Mouse (Mus musculus): ENCODE measurements at regions not wholly inside any gene's neighbourhood (a gene's known extent, or its start where the extent isn't known, plus 50 kb on each side); places are given as distances from the start of the nearest gene placed in this dataset.

DNA sequence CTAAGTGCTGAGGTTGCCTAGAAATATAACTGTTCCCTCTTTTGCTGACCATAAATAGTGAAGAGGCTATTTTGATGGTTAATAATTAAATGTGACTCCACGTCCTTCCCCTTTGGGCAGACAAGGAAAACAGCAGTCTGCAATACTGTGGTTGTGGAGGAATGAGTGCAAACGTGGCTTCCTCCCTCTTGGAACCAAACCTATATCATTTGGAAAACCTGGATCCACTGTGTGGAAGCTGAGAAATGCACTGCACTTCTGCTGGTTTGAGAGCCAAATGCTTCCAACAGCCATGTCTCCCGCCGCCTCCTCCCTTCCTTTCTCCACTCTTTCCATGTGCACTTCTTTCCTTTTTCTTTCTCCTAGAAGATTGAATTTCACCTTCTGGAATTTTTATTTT is 68.2 kb upstream of the Col1a2 start:
- Histone ChIP-seq H3K4me3 (ENCODE audit: low read depth, low read length) (no peak overlapping the region), H3K36me3 (ENCODE audit: control insufficient read depth, insufficient read depth, low read length) (no peaks in the 10 kb centered on the region), H3K9me3 (ENCODE audit: control insufficient read depth, low read depth, low read length) (no peaks in the 10 kb centered on the region), H3K27ac (ENCODE audit: low read length) (no peak overlapping the region), H3K4me2 (replicated peaks; ENCODE audit: low read depth, low read length) (no peak overlapping the region), H3K27me3 (ENCODE audit: control insufficient read depth, insufficient read depth, low read length) (no peaks in the 10 kb centered on the region), H3K4me1 (ENCODE audit: control insufficient read depth, insufficient read depth, low read length) (no peaks in the 10 kb centered on the region), H3K9ac (replicated peaks; ENCODE audit: low read depth, low read length) (no peak overlapping the region)
- no peak for ATAC-seq (ENCODE audit: insufficient number of reproducible peaks, insufficient read depth, low FRiP score, low read depth)
- WGBS = 58% methylated on average over 4 of the region's 4 CpGs

DNA sequence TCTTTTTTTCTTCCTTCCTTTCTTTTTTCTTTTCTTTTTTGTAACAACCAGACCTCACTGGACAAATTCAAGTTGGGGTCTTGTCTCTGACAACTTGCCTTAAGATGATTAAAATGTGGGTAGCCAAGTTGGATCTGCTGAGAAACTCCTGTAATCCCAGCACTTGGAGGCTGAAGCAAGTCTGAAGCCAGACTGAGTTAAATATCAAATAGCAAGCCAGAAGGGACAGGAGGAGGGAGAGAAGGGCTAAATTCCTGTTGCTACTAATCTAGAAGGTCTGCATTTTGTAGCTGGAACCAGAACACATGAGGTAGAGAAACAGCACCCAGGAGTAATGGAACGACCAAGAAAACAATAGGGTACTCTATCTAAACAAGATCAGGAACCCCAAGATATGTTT is 67.7 kb upstream of the Col1a2 start:
- no peaks in the 10 kb centered on the region for H3K36me3 ChIP-seq (ENCODE audit: control insufficient read depth, insufficient read depth, low read length)
- no peaks in the 10 kb centered on the region for H3K4me1 ChIP-seq (ENCODE audit: control insufficient read depth, insufficient read depth, low read length)
- H3K9me3 ChIP-seq (ENCODE audit: control insufficient read depth, low read depth, low read length) = no peaks in the 10 kb centered on the region
- H3K27me3 ChIP-seq (ENCODE audit: control insufficient read depth, insufficient read depth, low read length) = no peaks in the 10 kb centered on the region
- no peak overlapping the region for H3K27ac ChIP-seq (ENCODE audit: low read length)
- H3K4me3 ChIP-seq (ENCODE audit: low read depth, low read length) = no peak overlapping the region
- H3K4me2 ChIP-seq (replicated peaks; ENCODE audit: low read depth, low read length) = no peak overlapping the region
- no peak for ATAC-seq (ENCODE audit: insufficient number of reproducible peaks, insufficient read depth, low FRiP score, low read depth)
- no peak overlapping the region for H3K9ac ChIP-seq (replicated peaks; ENCODE audit: low read depth, low read length)
- 61% methylated on average over 1 of the region's 1 CpGs for WGBS

GRCm38 (mm10) chr6:4441618-4442167 is 62.9 kb upstream of the Col1a2 start:
- Histone ChIP-seq H3K27me3 (ENCODE audit: control insufficient read depth, insufficient read depth, low read length) (no peaks in the 10 kb centered on the region), H3K36me3 (ENCODE audit: control insufficient read depth, insufficient read depth, low read length) (no peaks in the 10 kb centered on the region), H3K4me2 (replicated peaks; ENCODE audit: low read depth, low read length) (no peak overlapping the region), H3K4me1 (ENCODE audit: control insufficient read depth, insufficient read depth, low read length) (peaks cover 4% of the 10 kb centered on the region; the same call in 1 of the 2 replicates), H3K4me3 (ENCODE audit: low read depth, low read length) (no peak overlapping the region), H3K9me3 (ENCODE audit: control insufficient read depth, low read depth, low read length) (no peaks in the 10 kb centered on the region), H3K27ac (ENCODE audit: low read length) (no peak overlapping the region), H3K9ac (replicated peaks; ENCODE audit: low read depth, low read length) (no peak overlapping the region)
- WGBS = 45% methylated on average over 4 of the region's 4 CpGs
- ATAC-seq (ENCODE audit: insufficient number of reproducible peaks, insufficient read depth, low FRiP score, low read depth) = no peak

- no peak overlapping the region for H3K9ac ChIP-seq (replicated peaks; ENCODE audit: low read depth, low read length)
- no peak for ATAC-seq (ENCODE audit: insufficient number of reproducible peaks, insufficient read depth, low FRiP score, low read depth)
- 43% methylated on average over 1 of the region's 1 CpGs for WGBS
- peaks cover 4% of the 10 kb centered on the region; the same call in 1 of the 2 replicates for H3K4me1 ChIP-seq (ENCODE audit: control insufficient read depth, insufficient read depth, low read length)
- H3K27ac ChIP-seq (ENCODE audit: low read length) = no peak overlapping the region
- no peaks in the 10 kb centered on the region for H3K36me3 ChIP-seq (ENCODE audit: control insufficient read depth, insufficient read depth, low read length)
- no peak overlapping the region for H3K4me2 ChIP-seq (replicated peaks; ENCODE audit: low read depth, low read length)
- H3K4me3 ChIP-seq (ENCODE audit: low read depth, low read length) = no peak overlapping the region
- H3K9me3 ChIP-seq (ENCODE audit: control insufficient read depth, low read depth, low read length) = no peaks in the 10 kb centered on the region
- H3K27me3 ChIP-seq (ENCODE audit: control insufficient read depth, insufficient read depth, low read length) = no peaks in the 10 kb centered on the region
These were observed 58.7 kb upstream of the Col1a2 start for GRCm38 (mm10) chr6:4445906-4446305.

- H3K4me3 ChIP-seq (ENCODE audit: low read depth, low read length) = no peak overlapping the region
- no peak overlapping the region for H3K9ac ChIP-seq (replicated peaks; ENCODE audit: low read depth, low read length)
- H3K4me2 ChIP-seq (replicated peaks; ENCODE audit: low read depth, low read length) = no peak overlapping the region
- H3K9me3 ChIP-seq (ENCODE audit: control insufficient read depth, low read depth, low read length) = no peaks in the 10 kb centered on the region
- H3K27ac ChIP-seq (ENCODE audit: low read length) = no peak overlapping the region
- 97% methylated on average over 2 of the region's 2 CpGs for WGBS
- ATAC-seq (ENCODE audit: insufficient number of reproducible peaks, insufficient read depth, low FRiP score, low read depth) = no peak
- H3K27me3 ChIP-seq (ENCODE audit: control insufficient read depth, insufficient read depth, low read length) = no peaks in the 10 kb centered on the region
- H3K36me3 ChIP-seq (ENCODE audit: control insufficient read depth, insufficient read depth, low read length) = no peaks in the 10 kb centered on the region
- peaks cover 5% of the 10 kb centered on the region for H3K4me1 ChIP-seq (ENCODE audit: control insufficient read depth, insufficient read depth, low read length)
These were observed 53.4 kb upstream of the Col1a2 start for GRCm38 (mm10) chr6:4451227-4451626.
